Mouse (Mus musculus): ENCODE results near the gene Fitm2.

The Fitm2 gene

GRCm38 (mm10) chr2:163422895-163423660 is 49.4 kb downstream of the Fitm2 start:
- in situ Hi-C loops (cut with MboI, MseI): no loop called here

- in situ Hi-C loops (cut with MboI, MseI): no loop called here
Measured at GRCm38 (mm10) chr2:163420366-163420886, 52.0 kb downstream of the Fitm2 start.

- in situ Hi-C loops (cut with MboI, MseI): no loop called here
Measured at GRCm38 (mm10) chr2:163419346-163420045, 52.9 kb downstream of the Fitm2 start.

- in situ Hi-C loops (cut with MboI, MseI): no loop called here
Measured at GRCm38 (mm10) chr2:163418841-163419345, 53.5 kb downstream of the Fitm2 start.

- in situ Hi-C loops (cut with MboI, MseI): no loop called here
Measured at GRCm38 (mm10) chr2:163417830-163418229, 54.6 kb downstream of the Fitm2 start.

- in situ Hi-C loops (cut with MboI, MseI): no loop called here
Measured at GRCm38 (mm10) chr2:163417026-163417425, 55.4 kb downstream of the Fitm2 start.
